Mouse (Mus musculus) testis, postnatal 14 days (tissue): Measurements from ENCODE around the gene Mb.
"Not testable (repeated sequence)": the region's sequence is repeated elsewhere in the genome, so short reads cannot be mapped to it uniquely, and the experiment has no call there.

ENCODE experiments used
- DNase-seq: peaks from one replicate; pipeline ENCODE4 v3.0.0; 2021; ENCODE audit warnings: low spot score

Mb gene

DNA sequence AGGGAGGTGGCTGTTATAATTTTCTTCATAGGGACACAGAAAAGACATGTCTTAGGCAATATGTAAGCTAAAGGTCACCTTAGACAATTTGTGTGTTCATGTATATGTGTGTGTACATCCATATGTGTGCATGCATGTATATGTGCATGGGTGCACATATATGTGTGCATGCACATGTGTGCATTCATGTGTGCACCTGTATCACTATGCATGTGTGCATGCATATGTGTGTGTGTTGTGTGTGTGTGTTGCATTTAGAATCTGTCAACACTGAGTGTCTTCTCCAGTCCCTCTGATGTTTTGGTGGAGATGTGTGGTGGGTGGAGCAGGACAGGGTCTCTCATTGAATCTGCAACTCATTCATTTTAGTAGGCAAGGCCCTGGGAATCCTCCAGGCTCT lies 12.3 kb upstream of the Mb start:
- DNase-seq: no peak

DNA sequence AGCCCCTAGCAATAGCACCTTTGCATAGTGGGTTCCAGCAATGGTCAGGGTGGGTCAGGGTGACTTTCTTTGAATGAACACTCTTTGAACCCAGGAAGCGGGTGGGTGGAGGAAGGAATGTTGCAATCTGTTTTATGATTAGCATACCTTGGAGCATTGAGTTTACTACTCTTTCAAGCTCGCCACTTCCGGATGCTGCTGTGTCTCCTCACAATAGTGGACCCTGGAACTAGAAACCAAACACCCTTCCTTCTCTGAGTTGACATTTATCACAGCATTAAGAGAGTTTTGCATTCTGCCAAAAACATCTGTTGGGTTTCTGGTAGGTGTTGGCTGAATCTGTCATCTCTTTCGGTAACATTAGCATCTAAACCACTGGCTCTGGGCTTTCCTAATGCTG lies 8.9 kb upstream of the Mb start:
- not testable (repeated sequence) for DNase-seq

DNA sequence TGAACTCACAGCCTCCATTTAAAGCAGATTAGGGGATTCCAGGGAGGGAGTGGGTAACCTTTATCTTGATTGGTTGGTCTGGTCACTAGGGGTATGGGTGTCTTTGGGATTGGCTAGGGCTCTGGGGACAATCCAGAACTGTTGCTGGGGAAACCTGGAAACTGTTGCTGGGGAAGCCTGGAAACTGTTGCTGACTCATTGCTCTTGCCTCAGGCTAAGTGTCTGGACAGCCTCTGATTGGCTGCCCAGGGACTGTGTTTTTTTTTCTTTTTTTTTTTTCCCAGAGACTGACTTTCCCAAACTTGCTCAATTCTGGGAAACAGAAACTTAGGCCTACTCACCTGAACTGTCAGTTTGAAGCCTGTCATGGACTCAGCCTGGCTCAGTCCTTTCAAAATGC lies 8.1 kb upstream of the Mb start:
- DNase-seq: no peak

DNA sequence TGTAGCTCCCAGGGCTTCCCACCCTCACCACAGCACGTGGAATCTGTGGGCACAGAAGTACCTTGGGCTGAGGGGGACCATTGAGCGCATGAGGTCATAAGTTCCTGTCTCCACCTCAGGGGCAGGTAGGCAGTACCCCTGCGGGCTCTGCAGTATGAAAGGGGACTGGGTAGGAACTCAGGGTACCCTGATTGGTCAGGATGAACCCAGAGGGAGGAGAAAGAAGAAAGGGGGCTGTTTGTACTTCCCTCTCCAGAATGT lies 6.3 kb upstream of the Mb start:
- DNase-seq: no peak

DNA sequence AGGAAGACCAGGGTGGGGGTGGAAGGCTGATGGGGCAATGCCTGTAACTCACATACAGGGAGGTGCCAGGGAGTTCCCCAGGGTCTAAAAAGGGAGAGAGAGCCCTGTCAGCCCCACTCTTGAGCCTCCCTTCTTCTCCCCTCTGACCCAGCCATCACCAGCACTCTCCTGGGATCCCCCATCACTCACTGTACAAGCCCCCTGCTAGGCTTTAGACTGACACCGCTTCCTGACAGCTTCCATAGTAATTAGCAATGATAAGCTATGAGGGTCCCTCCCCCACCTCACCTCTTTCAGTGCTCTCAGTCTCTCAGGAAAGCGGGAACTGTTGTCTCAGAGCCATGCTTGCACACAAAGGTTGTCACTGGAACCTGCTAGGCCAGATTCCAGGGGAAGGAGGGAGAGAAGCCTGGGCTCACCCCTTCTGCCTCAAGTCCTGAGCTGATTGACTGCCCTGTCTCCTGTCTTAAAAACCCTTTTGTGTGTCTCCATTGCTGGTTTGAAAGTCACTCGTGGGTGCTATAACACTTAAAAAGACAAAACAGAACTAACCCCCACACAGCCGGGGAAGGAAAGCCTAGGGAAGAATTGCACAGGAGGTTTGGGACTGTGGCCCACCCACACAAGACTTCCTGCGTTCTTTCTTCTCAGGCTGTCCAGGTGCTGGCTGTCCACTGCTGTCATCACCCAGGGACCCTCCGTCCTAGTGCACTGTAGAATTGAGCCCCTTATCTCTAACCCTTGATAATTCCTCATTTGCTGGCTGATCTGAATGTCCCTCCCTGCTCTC lies 5.7 kb upstream of the Mb start:
- DNase-seq: no peak

DNA sequence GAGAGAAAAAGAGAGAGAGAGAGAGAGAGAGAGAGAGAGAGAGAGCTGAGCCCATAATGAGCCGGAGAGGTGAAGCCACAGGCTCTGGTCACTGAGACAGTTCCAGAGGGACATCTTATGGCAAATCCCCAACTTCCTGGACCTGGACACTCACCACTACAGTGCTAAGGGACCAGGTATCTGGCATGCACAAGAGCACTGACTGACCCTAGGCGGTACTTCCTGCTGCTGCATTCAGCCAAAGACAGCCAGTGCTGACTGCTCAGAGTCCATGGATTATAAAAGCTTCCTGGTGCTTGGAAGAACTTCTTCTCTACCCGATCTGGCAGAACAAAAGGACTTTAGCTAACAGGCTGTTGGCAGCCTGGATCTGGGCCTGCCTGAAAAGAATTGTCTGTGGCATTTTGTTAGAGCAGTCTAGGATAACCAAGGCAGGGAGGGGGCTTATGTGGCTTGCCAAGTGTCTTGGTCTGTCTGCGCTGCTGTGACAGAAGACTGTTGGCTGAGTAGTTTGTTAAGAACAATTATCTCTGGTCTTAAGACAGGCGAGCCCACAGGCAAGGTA lies 4.2 kb upstream of the Mb start:
- no peak for DNase-seq

DNA sequence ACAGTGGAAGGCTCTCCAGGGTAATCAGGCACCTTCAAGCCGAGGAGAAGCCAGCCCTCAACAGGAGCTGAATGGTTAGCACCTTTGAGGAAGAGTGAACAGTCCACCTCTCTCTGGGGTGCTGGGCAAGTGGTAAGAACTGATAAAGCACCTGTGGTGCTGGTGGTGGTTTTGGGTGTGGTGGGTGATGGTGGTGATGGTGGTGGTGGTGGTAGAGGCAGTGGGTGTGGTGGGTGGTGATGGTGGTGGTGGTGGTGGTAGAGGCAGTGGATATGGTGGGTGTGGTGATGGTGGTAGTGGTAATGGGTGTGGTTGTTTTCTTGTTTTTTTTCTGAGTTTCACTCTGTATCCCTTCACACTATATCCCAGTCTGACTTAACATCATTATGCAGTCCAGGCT lies 2.6 kb upstream of the Mb start:
- no peak for DNase-seq

DNA sequence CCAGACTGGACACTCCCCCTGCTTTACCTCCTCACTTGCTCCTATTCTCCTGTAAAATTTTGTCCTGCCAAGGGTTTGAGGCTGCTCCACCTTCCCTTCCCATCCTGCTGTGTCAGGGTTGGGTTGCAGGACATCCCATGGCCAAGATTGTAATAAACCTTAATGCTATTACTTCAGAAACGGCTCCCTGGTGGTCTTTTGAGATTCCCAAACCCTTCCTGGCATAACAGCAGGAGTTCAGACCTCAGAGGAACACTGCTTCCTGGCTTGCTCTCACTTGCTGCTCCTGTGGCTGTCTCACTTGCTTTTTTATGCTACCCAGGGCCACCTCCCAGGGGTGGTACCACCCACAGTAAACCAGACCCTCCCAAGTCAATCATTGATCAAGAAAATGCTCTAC lies 1.7 kb upstream of the Mb start:
- no peak for DNase-seq

DNA sequence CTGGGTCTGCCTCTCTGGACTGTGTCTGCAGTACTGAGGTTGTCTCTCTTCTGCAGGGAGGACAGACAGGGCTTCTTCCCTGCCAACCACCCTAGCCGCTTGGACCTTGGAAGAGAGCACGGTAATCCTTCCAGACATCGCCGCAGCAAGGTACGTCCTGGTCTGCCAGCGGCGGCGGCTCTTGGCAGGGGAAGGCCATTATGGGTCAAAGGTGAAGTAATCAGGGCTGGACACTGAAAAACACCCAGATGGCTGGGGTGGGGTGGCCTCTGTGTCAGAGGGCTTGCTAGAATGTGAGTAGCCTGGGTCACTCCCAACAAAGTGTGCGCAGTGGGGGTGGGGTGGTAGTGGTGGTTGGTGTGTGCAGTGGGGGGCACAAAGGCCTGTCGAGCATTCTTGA lies 4.9 kb downstream of the Mb start:
- peak; percentile 38 for DNase-seq

DNA sequence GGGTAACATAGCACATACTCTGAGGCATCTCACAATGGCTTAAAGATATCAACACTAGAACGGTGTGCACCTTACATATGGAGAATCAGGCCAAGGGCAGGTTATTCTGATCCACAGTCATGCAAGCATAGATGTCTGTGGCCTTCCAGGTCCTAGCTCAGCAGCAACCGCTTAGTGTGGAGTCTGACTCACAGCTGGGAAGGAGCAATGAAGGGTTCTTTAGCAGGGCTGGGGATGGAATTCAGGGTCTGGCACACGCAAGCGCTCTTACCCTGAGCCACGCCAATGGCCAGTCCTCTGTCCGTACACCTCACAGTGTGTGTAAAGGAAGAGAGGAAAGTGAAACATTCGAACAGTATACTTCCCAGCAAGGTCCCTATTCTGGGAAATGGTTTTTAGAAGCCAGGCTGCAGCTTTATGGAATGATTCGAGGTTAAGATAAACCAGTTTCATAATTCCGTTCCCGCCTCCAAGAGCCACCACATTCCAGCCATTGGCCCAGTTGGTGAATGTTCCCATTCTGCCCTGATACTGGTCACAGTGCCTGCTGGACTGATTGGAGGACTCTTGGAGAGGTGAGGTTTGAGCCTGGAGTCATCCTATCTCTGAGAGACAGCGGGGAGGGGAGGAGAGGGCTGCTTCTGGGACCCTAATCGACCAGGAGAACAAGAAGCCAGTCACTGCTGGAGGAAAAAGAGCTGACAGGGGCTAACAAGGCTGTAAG lies 5.7 kb downstream of the Mb start, which contains the start of gene Apol6:
Gene Apol6 (plus strand): TSS at position 133 of the 724 bp plus-strand sequence.
- no peak for DNase-seq

DNA sequence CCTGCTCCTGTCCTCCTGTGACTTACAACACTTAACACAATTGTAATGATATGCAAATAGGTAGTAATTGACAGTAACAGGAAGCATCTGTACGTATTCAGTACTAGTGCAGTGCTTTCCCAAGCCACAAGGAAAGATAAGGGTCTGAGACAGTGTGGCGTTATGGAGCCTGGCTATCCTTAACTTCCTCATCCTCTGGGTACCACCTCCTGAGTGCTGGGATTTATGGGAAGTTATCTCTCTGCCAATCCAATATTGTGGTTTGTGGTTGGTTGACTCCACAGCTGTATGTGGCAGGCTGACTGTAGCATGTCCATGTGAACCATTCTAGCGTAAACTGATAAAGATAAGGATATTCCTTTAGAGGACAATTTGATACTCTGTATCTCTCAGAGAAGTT lies 9.7 kb downstream of the Mb start:
- DNase-seq: no peak

DNA sequence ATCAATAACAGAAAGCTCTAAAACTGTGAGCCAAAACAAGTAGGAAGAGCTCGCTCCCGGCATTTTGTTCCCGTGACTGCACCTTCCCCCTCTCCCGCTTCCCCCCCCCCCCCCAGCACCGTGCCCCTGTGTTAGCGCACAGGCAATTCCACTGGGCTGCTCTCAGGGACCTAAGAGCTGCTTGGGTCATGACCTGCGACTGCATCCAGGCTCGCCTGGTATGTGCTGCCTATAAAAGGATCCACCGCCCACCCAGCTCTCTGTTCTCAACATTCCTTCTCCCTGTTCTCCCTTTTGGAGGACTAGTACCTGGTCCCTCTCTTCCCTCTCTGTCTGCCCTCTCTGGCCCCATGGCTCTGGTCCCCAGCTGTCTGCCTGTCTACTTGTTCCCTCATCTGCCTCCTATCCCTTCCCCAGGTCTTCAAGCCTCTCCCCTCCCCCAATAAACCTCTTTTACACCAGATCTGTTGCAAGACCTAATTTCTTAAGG lies 11.2 kb downstream of the Mb start:
- no peak for DNase-seq

DNA sequence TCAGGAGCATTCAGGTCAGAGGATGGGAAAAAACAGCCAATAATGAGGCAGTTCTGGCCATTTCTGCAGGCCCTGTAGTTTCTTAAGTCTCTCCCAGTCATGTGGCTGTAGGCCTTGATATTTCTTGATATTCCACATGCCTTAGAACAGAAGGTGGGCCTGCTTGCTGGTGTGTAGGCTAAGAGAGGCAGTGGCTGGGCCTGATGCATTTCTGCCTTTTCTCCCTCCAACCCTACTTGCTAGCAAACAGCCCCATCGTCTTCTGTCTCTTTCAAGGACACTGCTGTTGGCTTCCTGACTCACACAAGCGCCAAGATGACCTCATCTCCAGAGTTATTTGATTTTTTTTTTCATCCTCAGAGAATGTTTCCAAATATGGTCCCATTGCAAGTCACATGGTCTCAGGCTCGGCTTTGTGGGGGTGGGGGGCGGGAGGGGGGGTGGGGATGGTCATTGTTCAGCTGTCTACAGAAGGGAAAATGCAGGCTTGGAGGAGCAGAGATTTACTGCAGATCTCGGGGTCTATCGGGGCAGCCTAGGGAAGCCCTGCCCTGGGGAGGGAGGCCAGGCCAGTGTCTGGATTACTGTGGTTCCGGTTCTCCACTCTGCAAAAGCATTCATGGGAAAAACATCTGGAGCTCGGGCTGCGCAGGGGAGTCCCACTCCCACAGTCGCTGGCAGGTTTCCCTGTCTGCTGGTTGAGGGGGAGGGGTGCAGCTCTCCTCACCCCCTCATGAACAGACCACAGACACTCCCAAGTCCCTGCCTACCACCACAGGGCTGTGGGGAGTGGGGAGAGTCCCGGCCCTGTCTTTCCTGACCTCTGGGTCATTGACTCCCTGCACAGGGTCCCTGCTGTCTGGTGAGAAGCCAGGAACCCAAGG lies 12.9 kb downstream of the Mb start:
- DNase-seq: peak; percentile 63

DNA sequence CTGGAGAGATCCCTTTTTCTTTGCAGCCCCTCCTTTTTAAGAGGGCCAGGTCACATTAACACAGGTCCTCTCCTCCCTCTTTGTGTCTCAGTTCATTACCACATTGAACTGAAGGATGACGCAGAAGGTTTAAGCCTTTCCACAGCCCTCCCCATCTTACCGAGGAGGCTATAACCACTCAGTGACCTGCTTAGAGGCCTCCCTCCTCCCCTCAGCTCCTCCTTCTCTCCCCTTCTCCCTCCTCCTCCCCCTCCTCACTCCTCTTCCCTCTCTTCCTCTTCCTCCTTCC lies 13.5 kb downstream of the Mb start:
- no peak for DNase-seq

DNA sequence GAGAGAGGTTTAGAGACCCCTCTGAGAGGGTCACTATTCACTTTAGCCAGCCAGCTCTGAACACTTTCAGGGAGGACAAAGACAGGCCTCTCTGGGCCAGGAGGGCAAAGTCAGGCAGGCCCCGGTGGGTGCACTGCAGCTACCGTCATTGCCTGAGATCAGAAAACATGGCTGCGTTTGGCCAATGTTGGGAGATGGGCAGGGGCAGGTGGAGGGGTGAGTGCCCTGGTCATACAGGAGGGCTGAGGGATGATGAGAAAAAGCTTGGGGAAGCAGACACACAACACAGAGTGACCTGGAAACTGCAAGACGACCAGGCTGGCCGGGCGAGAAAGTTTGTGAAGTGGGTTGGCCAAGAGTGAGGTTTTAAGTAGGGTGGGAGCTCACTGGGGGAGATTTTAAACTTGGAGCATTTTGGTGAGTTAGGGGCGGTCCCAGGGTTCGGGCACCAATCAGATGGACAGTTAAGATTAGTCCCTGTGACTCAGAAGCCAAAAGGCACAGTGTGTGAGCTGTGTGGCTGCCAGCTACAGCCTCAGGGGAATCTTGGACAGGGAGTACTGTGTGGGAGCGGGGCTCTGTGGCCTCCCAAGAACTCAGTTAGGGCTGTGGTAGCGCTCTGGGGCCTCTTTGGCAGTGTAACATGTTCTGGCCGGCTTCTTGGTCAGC lies 14.0 kb downstream of the Mb start:
- DNase-seq: peak; percentile 87

DNA sequence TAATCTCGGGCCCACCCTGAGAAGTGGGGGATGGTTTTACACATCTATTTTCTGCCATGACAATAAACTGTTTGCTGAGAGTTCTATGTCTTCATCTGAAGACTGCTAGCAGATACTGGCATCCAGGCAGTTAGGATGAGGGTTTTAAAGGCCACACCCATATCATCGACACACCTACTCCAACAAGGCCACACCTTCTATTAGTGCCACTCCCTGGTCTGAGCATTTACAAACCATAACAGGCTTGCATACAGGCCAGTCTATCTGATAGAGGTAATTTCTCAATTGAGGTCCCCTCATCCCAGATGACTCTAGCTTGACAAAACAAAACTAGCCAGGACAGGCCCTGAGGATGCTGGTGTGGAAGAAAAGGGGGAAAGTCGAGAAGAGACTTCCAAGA lies 14.8 kb downstream of the Mb start:
- DNase-seq: no peak

DNA sequence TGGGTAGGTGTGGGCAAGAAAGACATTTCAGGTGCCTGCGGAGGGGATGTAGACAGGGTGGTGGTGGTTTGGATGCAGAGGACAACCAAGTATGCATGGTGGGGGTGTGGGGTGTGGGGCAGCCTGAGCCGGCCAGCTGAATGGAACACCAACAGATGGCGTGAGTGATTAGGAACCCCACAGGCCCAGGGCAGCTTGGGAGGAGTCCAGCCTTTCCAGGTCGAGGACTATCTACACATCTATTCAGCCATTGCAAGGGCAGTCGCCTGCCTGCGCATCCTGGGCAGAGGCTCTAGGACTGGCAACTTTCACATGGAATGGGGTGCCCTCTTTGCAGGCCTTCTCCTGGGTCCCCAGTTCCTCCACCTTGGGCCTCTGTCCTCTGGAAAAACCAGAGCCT lies 15.9 kb downstream of the Mb start:
- no peak for DNase-seq

DNA sequence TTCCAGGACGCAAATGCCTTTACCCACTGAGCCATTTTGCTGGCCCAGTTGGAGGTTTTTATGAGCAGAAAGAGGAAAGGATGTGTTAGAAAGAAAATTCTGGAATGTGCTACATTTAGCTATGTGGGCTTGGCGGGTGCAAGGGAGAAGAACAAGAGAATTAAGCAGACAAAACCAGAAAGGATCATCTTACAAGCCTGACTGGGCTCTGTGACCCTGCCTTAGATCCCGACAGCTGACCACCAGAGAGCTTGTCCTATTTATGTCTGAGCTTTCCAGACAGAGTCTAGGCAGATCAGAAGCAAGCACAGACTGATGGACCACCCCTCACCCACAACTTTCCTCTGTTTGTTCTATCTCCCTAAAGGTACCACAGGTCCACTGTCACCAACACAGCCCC lies 19.2 kb downstream of the Mb start:
- DNase-seq: no peak

DNA sequence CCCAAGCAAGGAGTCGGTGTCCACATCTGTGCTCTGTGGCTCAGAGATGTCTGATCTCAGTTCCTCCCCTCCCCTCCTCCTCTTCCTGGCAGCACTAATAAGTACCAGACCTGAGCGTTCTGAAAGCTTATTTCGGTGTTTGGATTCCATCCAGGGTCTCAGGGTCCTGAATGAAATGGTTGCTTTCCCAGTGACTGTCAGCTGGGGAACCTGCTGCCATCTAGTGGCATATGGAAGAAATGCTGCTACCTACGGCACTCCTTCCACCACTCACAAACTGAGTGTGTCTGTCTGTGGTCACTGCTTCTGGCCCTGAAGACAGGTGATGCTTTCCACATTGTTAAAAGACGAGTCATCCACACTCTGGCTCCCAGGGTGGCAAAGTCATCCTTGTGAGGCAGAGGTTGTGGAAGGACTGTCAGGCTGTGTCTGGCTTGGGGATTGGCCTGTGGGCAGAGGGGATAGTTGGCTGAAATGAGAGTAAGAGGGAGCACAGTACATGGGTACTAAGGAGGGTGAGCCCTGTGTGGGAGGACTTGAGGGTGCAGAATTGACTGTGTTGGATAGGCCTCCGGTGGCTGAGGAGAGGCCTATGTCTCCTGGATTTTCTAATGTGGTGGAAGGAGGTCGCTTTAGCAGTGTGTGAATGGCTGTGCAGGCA lies 21.0 kb downstream of the Mb start:
- peak; percentile 63 for DNase-seq

DNA sequence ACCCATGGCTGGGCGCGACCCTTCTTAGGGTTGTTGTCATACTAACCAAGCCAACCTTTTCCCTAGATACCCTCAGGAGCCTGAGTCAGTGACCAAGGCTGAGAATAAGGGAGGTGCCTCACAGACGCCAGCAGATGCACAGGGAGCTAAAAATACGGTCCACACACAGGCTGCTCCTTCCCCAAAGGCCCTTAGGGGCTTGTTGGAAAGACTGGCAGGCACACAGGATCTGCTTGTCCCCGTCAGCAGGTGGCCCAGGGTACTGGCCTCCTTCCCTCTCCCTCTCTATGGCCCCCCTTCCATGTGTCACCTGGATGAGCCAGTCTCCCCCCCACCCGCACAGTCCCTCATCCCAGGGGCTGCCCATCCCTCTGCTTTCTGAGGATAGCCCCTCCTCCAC lies 22.8 kb downstream of the Mb start:
- DNase-seq: no peak

DNA sequence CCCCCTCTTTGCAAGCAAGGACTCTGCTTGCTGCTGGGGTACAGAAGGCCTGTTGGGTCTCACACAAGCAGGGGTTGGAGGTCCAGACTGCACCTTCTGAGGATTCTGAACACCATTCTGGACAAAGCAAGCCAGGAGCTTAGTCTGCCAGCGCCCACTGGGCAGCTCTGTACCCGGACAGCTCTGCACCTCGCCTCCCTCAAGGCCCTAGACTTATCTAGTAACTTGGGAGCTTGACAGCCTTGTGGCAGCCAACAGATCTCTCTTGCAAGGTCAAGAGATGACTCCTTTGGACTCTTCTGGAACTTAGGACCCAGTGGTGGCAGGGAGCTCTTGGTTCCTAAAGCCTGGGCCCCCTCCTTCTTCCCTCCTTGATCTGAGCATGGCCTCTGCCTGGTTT lies 23.4 kb downstream of the Mb start:
- no peak for DNase-seq
